Mouse (Mus musculus) T-cell, adult 66 days (primary cell): ENCODE measurements around the gene Taok3. TPM values are rescaled to one million over a fixed set of nuclear protein-coding genes. Genes with fewer than 3 reads are reported as not detected.

Experiments
- total RNA-seq, 2 experiments: library from RNA; stranded (reverse); gene quantifications; 3 replicates in 1 of 2; 4 replicates in 1 of 2; pipeline ENCODE4 v1.2.4; 2023

Gene Taok3
- total RNA-seq, result 100 to 1,000 TPM; 107 to 112 TPM

DNA sequence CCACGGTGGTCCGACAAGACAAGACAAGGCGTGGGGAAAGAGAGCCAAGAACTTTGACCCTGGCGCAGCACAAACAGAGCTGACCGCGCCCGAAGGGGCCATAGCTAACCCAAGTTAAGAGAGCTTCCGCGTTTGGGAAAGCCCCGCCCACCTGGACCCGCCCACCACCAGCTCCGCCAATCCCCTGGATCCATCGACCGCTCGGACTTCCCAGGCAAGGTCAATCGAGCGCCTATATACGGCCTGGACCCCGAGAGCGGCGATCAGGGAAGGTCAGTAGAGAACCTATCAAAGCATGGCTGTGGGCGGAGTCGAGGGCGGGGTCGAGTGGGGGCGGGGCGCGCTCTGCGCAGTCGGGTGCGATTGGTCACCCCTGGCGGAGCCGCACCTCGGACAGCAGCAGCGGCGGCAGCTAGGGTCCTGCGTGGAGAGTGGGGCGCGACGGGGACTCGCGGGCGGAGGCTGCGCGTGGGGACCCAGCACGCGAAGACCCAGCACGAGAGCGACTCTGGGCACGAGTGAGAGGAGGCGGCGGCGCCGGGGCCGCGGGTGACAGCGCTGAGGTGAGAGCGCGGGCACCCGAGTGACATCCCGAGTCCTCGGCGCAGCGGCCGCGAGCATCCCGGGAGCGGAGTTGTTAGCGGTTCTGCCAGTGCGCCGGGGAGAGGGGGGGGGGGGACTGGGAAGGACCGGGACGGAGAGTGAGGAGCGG lies at the start of gene Taok3:
Gene Taok3 (plus strand): TSS at position 353 of the 712 bp plus-strand sequence.

GRCm38 (mm10) chr5:117115836-117116366 lies 4.0 kb upstream of the Taok3 start, which contains the start of gene Suds3:
Suds3 (minus strand) TSS chr5:117116113.

GRCm38 (mm10) chr5:117286831-117287822 lies 167.2 kb downstream of the Taok3 start, which contains the start of gene Pebp1:
Pebp1 (minus strand) TSS chr5:117287625.

GRCm38 (mm10) chr5:117318741-117319629 lies 199.1 kb downstream of the Taok3 start, which contains the start of gene Vsig10:
Vsig10 (plus strand) TSS chr5:117319083.

Other genes with a start within 250 kb of the Taok3 start
- gene Suds3, start 4.0 kb upstream of the Taok3 start, total RNA-seq, result 10 to 100 TPM; 87.0 to 88.1 TPM
- 100 to 1,000 TPM; 128 to 129 TPM for gene Pebp1, start 167.5 kb downstream of the Taok3 start, total RNA-seq
- 1 to 10 TPM in 1 of 2 experiments, under 1 TPM in 1; 0.96 to 1.5 TPM for gene Vsig10, start 199.0 kb downstream of the Taok3 start, total RNA-seq
- 10 to 100 TPM; 36.8 to 44.9 TPM for gene Wsb2, start 237.2 kb downstream of the Taok3 start, total RNA-seq